Mouse (Mus musculus) neural tube, embryonic 10.5 days (tissue): ENCODE results near the gene Tmbim6.
A peak's percentile ranks its signal among the peaks of the same experiment; 100 is the strongest.

Experiments used
- DNase-seq: peaks from one replicate; pipeline ENCODE4 v3.0.0-alpha.2; 2017; ENCODE audit warnings: low spot score; ENCODE audit errors: extremely low spot score

Tmbim6 gene

DNA sequence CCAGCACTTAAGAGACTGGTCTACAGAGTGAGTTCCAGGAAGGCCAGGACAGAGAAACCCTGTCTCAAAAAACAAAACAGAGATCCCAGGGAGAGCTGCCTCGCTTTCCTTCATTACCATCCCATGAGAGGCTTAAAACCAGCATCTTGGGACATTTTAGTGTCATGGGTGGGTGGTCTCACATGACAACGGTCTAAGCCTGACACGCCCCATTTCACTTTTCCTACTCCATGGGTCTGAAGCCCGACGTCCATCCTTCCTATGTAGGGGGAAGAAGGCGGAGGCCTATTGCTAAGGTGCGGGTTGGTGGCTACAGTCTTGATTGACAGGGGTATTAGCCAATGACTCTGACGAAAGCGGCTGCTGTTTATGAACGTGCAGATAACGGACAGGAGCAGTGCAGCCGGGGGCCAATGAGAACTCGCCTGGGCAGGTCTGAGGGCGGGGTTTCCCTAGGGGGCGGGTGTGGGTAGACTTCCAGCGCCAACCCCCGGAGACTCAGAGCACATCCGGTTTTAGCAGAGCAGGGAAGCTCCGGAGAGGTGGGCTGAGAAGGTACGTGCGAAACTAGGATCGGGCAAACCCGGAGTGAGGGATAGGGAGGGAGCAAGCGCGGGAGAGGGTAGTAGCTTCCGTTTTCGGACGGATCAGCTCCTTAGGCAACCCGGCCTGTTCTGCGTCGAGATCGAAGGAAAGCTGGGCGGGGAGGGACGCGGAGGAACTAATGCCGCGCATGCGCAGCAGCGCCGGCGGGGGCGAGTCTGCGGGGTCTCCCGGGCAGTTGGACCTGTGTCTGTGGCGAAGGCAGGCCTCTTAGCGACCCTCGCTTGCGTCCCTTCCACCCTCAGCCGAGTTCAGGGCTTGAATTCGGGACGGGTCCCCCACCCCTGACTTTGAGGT lies at the start of gene Tmbim6:
Gene Tmbim6, plus strand, starts transcription at position 397 of the 900 bp plus-strand sequence.
- DNase-seq, result peak; percentile 96

DNA sequence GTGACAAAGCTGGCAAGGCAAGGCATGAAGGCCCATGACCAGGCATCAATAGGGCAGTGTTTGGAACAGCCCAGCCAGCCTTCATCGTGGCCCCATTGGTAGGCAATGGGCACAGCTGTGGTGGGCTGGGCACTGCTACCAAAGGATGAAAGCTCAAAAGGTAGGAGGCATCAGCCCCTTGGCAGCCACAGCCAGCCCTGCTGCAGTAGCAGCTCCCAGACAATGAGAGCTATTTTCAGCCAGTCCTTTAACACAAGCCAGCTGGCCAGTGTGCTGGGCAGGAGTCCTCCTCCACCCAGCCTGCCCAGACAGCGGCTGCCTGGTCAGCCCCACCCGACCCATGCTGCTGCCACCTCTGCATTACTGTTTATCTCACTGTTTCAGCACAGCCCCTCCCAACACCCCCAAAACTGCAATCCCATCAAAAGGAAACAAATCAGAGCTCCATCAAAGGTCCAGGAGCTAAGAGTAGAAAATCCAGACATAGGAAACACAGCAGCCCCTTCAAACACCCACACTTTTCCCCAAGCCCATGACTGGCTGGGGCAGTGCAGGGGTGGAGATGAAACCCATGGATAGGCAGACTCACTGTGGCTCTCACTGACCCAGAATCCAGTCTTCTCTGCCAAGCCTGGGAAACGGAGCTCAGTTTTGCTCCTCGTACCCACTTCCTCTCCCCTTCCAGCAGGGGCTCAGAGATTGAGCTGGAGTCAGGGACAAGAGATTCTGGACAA lies 49.1 kb upstream of the Tmbim6 start:
- no peak for DNase-seq

DNA sequence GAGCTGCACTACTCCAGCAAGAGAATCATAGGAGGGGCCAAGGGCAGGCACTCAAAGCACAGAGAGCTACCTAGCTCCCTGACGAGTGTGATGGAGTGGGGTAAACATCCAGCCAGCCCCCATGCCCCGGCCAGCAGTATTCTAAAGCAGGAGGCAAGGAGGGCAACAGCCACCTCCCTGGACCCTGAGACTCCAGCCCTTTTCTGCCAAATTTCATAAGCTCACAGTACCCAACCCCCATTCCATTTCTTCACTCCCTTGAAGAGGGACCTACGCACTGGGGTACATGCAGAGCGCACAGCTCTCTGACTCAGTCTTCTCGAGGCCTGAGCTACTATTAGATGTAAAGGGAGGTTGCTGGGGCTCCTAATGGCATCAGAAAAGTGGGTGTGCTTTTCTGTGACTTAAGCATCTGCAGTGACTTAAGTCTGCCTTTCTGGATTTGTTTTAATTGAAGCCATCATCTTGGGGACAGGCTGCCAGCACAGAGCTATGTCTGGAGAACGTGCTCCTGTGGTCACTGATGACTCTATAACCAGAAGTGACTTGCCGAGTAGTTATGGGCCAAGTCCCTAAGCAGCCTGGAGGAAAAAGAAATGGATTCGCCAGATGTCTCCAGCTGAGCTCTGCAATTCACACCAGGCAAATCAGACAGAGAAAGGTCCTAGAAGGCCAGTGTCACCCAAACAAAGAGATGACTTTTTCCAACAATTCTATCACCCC lies 48.4 kb upstream of the Tmbim6 start:
- DNase-seq, result no peak

DNA sequence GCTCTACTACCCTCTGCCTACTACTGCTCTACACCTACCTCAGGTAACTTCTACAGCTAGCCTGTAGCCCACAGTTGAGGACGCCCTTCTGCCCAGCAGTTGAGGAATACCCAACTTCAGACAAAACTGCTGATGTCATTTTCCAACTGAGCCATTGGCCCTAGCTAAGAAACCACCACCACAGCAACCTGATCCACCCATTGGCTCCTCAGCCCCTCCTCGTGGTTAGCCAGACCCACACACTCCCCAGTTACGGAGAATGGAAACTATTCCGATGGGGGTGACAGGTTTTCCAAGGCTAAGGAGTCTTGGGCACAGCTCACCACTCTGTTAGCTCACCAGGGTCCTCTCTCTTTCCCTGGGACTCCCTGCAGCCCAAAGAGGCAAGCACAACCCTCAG lies 47.7 kb upstream of the Tmbim6 start:
- no peak for DNase-seq

DNA sequence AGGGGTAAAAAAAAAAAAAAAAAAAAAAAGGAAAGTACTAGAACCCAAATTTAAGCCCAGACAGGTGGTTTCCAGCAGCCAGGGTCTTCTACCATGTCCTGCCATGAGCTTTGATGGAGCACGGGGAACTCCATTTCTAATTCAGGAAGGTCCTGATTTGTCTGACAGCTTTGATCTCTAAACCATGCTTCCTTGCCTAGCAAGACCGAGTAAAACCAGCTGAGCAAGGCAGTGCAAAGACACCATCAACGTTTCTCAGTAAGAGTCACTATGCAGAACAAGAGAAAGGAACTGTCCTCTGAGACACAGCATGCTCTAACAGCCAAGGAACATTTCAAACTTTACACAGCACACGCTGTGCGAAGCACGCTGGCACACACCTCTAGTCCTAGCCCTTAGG lies 41.1 kb upstream of the Tmbim6 start:
- no peak for DNase-seq

DNA sequence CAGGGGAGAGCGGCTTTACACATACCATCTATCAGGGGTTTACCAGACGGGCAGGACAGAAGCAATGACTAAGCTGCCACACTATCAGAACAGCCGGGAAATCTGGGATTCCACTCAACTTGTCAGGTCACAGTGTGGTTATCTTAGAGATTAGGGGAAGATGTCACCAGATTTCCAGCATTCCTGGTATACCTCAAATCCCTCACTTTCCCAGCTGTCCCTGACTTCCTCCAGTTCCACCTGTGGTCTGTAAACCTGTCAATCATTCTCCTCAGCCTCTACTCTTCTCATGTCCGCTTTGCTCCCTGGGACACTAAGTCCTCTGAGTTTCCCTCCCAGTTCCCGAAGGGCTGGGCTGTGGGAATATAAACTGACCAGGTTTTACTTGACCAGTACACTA lies 40.4 kb upstream of the Tmbim6 start:
- no peak for DNase-seq

DNA sequence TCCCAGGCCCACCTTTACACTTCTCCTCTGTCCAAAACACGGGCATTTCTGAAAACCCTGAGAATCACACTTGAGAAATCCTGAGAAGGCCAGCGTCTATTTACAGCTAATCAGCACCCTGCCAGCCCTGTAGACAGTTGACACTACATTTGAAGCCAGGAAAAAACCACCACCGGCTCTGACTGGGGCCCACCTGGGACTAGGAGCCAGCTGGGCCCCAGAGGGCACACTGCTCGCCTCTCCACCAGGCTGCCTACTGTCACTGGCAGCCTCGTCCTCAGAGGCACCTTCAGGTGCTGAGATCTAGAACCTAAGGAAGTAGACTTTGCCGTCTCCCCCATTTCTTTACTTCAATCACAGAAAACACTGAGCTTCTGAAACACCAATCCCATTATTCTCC lies 37.0 kb upstream of the Tmbim6 start:
- DNase-seq, result no peak

DNA sequence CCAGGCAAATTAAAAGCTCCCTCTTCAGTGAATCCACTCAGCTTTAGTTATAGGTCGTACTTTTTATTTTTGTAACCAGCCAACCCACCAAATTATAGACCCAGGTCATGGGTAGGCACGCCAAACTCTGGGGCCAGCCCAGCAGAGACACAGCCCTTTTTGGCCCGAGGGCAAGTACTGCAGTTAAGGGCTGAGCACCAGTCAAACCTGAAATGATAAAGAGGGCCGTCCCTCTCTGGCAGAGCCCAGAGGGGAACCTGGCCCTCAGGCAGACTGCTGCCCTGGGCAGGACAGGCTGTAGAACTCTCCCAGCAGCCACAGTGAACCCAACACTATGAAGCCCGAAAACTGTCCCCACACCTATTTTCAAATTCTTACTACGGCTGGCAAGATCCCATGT lies 36.2 kb upstream of the Tmbim6 start:
- DNase-seq, result no peak

DNA sequence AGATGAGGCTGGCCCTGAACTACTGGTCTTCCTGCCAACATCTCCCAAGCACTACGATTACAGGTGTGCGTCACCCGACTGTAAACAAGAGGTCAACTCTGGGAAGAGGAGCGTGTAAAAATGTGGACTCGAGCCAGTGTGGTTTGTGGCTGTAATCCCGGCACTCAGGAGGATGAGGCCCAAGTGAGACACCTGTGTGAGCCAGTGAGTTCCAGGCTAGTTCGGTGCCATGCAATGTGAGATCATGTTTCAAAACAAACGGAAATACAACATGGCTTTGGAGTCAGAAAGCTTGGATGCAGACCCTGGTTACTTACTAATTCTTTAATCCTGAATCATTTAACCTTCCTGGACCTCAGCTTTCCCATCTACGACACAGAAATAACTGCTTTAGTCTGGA lies 33.7 kb upstream of the Tmbim6 start:
- no peak for DNase-seq

DNA sequence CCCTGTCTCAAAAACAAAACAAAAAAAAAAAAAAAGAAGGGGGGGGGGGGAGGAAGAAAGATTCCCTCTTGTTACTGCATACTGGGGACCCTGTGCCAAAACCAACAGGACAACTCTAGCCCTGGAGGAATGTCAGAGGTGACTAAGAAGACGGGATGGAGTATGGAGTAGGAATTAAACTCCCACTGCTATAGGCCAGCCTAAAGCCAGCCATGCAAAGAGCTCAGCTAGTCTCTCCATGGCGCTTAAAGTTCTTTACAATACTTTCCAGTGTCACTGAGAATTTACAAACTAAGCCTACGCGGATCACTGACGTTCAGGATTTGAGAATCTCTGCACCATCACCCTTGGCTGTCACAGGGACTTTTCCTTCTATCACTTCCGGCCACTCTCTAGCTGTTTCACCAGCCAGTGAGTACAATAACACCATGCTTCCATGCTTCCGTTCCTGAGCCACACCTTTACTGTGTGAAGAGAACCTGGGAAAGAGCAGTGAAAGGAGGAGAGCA lies 28.6 kb upstream of the Tmbim6 start:
- no peak for DNase-seq

DNA sequence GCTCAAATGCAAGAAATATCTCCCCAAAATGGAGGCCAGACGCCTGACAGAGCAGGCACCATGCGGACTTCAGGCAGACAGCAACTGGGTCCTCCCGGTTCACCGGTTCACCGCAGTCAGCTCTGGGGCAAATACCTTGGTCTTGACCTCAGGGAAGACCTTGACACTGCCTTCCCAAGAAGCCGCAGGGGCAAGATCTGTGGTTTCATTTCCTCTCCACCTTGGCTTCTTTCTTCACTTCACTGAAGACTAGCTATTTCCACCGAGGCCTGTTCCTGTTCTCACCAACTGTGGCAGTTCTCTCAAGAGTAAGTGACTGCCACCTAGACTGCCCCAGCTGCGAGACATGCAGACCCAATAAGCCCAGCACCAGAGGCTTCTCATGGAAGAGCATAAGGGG lies 27.8 kb upstream of the Tmbim6 start:
- DNase-seq, result no peak

DNA sequence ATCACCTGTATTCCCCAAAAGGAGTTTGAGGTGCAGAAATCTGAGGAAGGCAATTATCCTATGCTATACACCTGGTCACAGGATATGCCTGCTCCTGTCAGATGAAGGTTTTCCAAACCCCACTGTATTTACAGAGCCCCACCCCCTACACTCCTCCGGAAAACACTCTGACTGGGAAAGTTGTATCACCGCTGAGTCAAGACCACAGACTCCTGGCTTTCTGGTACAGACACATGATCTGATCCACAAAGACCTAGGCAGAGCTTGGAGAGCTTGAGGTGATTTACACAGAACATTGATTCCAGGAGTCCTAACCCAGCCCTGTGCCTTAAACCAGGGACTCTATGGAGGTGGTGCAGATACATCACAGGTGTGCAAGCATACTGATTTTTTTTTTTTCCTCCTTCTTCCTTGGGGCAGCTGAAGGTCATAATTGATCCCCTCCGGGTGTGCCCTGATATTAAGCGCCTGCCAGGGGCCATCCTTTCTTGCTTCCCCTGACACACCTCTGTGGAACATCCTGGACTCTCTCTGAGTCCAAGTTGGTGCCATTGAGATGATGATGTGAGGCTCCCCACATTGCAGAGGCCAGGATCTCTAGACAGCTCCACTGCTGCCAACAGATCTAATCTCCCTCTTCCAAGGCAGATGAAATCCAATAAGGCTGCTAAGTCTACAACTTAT lies 24.0 kb upstream of the Tmbim6 start:
- no peak for DNase-seq

DNA sequence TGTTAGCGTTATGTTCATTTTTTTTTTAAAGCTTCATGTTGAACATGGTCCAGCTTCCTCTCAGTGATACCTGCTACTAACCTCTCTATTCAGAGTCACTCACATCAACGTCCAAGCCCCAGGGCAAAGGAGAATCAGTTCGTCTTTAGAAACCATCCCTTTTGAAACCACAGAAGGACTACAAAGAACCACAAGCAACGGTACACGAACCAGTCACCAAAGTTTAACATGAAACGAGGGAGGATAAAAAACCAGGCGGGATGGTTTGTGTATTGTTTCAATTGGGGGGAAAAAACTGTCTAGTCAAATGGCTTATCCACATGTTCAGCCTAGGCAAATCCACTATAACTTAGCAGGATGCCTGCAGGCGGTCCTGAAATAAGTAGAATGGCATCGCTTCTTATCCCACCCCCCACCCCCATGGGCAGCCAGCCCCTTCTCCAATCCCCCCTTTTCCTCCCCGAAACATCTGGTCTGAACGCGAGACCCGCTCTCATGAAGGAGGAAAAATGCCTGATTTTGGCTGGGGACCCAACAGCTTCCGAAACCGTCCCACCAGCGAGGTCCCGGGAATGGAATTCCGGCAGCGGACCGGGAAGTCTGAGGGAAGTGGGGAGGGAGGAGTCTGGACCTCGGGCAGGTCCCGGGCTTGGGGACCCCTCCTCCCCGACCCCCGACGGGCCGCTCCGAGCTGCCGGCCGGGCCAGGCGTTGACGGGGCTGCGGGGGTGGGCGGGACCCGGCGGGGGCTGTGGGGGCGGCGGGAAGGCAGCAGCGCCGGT lies 23.1 kb upstream of the Tmbim6 start:
- DNase-seq, result no peak

DNA sequence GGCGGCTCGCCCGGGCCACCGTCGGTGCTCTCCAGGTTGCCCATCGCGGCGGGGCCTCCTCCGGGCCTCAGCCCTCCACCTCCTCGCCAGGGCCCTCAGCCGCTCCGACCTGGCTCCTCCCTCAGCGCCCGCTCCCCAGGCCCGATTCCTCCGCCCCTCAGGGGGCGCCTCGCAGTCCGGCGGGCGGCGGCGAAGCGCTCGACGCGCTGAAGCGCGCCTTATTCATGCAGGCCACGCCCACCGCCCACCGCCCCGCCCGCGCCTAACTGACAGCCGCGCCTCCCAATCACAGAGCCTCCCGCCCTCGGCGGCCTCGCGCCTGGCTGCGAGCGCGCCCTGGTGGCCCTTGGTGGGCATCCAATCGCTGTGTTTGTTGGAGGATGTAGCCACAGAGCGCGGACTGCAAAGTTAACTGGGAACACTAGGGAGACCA lies 22.4 kb upstream of the Tmbim6 start, which contains the start of gene Fmnl3:
Gene Fmnl3, minus strand, starts transcription at position 224 of the 433 bp plus-strand sequence.
- DNase-seq, result peak; percentile 100

DNA sequence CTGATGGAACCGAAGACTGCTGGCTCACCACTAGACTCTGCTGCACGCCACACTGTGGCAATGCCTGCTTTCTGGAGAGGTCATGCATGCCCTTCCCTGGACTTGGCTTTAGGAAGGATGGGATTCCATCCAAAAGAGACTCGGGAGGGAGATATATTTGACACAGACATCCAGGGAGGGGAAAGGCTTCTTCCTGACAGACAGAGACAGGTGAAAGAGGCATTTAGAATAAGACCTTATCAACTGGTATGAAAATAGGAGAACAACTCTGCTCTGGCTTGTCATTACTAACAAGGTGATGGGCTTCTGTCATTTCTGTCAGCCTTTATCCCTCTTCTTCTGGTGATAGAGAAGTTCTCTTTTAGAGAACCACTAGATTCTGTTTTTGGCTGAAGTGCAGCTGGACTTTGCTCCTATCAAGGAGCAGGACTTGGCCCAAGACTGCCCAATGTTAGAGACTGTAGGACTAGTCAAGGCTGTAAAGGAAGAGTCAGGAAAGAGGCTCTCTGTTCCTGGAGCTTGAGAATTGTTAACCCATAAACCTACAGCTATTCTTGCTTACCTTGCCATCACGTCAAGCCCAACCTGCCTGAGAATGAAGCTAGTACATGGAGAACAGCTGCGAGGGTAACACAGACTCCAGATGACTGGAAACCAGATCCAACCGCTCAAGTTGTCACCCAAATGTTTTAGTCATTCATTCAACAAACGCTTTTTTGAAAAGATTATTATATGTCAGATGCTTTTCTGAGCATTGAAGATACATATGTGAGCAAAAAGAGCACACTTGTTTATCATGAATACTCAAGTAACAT lies 20.9 kb upstream of the Tmbim6 start:
- DNase-seq, result no peak

DNA sequence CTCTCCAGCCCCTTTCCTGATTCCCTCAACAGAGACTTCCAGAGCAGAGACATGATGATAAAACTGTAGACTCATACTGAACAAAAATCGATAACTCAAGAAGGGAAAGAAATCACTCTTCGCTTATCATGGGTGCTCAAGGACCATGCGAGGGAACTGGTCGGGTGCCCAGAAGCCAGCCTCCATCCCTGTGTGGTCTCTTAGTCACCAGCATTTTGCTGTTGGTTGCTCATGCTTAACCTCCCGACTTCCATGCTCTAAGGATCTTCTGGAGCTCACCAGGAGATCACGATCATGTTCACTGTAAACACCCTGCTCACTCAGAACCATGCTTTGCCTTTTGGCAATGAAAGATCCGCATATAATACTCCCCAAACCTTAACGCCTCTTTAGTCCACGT lies 19.9 kb upstream of the Tmbim6 start:
- no peak for DNase-seq

DNA sequence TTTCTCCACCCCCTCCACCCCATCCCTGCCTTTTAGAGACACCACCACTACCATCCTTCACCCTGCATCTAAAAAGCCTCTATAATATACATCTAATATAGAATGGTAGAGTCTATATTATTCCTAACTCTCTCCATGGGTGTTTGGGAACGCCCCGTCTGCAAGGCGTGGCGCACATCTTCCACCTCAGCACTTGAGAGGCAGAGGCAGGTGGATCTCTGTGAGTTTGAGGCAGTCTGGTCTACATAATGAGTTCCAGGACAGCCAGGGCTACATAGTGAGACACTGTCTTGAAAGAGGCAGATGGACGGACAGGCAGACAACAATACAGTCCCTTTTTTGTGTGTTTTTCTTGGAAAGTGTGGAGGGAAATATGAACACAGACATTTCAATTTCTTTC lies 17.6 kb upstream of the Tmbim6 start:
- DNase-seq, result no peak

DNA sequence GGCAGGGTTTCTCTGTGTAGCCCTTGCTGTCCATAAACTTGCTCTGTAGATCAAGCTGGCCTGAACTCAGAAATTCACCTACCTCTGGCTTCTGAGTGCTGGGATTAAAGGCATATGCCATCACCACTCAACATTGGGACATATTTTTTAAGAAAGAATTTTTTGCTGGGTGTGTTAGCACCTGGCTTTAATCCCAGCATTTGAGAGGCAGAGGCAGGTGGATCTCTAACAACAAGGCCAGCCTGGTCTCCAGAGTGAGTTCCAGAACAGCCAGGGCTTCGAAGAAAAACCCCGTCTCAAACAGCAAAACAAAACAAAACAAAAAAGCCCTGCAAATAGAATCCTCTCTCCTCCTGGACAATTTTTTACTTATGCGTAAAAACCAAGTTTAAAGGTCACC lies 17.1 kb upstream of the Tmbim6 start:
- no peak for DNase-seq

DNA sequence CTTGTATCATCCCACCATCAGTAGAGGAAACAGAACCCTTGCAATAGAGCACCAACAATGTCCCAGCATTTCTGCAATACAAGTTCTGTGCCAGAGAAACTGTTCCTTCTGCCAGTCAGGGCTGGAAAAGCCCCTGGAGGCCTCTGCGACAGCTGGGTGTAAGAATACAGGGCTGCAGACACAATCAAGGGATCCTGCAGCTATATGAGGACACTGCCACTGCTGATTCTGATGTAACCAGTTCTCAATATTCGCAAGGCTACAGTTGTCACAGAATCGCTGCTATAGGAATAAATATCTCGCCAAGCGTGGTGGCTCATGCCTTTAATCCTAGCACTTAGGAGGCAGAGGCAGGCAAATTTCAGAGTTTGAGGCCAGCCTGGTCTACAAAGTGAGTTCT lies 16.4 kb upstream of the Tmbim6 start:
- DNase-seq, result no peak

DNA sequence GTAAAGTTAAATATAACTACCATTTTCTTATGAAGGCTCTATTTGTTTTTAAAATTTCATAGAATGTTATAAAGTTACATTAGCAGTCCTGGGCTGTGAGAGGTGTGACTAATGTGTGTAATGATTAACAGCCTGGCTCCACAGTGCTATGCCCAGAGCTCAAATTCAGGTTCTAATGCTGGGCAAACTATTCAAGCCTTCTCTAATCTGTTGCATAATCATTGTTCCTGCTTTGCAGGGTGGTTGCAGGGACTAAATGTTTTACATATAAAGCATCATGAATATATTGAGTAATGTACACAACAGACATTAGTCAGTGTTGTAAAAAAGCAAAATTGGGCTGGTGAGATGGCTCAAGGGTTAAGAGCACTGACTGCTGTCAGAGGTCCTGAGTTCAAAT lies 9.8 kb upstream of the Tmbim6 start:
- DNase-seq, result no peak
